Mouse (Mus musculus): Measurements from ENCODE around the gene Gm47985. TPM values are rescaled to one million over a fixed set of nuclear protein-coding genes. Genes with fewer than 3 reads are reported as not detected.

Gene Gm47985
- polyA plus RNA-seq, 1 experiment from 2014 or later = 0.11 TPM

DNA sequence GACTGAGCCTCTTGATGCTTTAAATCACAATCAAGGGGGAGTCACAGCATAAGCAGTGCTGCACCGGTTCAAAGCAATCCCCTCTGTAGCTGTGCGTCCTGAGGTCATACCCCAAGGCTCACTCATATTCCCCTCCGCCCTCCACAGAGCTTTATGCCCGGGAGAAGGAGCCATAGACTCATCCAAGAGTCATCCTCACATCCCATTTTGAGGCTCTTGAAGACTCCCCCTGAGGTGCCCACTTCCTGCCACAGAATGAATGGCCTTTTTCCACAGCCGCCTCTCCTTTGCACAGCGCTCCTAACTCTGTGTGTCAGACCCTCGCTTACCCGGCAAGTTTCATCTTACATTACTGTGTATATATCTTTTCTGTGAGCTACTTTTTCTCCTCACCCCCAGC is 45.2 kb downstream of the Gm47985 start:
- no peak overlapping the region for H3K9ac ChIP-seq (ENCODE audit: low read length)

GRCm38 (mm10) chr1:151228320-151228989 is 46.1 kb downstream of the Gm47985 start:
- no peak overlapping the region for H3K27ac ChIP-seq (ENCODE audit: low read length)
- no peaks in the 10 kb centered on the region for H3K36me3 ChIP-seq (ENCODE audit: control insufficient read depth, insufficient read depth, low read length)
- H3K9ac ChIP-seq (ENCODE audit: low read length) = no peak overlapping the region
- WGBS = 68% methylated on average over 1 of the region's 1 CpGs
- no peak overlapping the region for H3K4me2 ChIP-seq (ENCODE audit: low read depth, low read length)
- H3K9me3 ChIP-seq (ENCODE audit: control insufficient read depth, low read length) = no peaks in the 10 kb centered on the region
- no peak for ATAC-seq (ENCODE audit: low read depth)
- H3K4me3 ChIP-seq (ENCODE audit: low read length) = no peak overlapping the region
- no peaks in the 10 kb centered on the region for H3K27me3 ChIP-seq (ENCODE audit: control insufficient read depth, insufficient read depth, low read depth, low read length)
- H3K4me1 ChIP-seq (replicated peaks; ENCODE audit: control insufficient read depth, insufficient read depth, low read length) = no peaks in the 10 kb centered on the region

More for the DNA sequence above, 45.2 kb downstream of the Gm47985 start:
- Histone ChIP-seq H3K27me3 (ENCODE audit: control insufficient read depth, insufficient read depth, low read depth, low read length) (no peaks in the 10 kb centered on the region), H3K4me2 (ENCODE audit: low read depth, low read length) (no peak overlapping the region), H3K36me3 (ENCODE audit: control insufficient read depth, insufficient read depth, low read length) (no peaks in the 10 kb centered on the region), H3K4me3 (ENCODE audit: low read length) (no peak overlapping the region), H3K9me3 (ENCODE audit: control insufficient read depth, low read length) (no peaks in the 10 kb centered on the region), H3K4me1 (replicated peaks; ENCODE audit: control insufficient read depth, insufficient read depth, low read length) (no peaks in the 10 kb centered on the region), H3K27ac (ENCODE audit: low read length) (no peak overlapping the region)
- no peak for ATAC-seq (ENCODE audit: low read depth)
- 65% methylated on average over 8 of the region's 8 CpGs for WGBS

GRCm38 (mm10) chr1:151232346-151232745 is 50.0 kb downstream of the Gm47985 start:
- no peak overlapping the region for H3K27ac ChIP-seq (ENCODE audit: low read length)
- H3K4me3 ChIP-seq (ENCODE audit: low read length) = no peak overlapping the region
- no peak overlapping the region for H3K9ac ChIP-seq (ENCODE audit: low read length)
- H3K4me2 ChIP-seq (ENCODE audit: low read depth, low read length) = no peak overlapping the region
- WGBS = 80% methylated on average over 3 of the region's 3 CpGs
- H3K9me3 ChIP-seq (ENCODE audit: control insufficient read depth, low read length) = no peaks in the 10 kb centered on the region
- H3K4me1 ChIP-seq (replicated peaks; ENCODE audit: control insufficient read depth, insufficient read depth, low read length) = peaks cover 11% of the 10 kb centered on the region; the same call in 1 of the 2 replicates
- ATAC-seq (ENCODE audit: low read depth) = no peak
- no peaks in the 10 kb centered on the region for H3K27me3 ChIP-seq (ENCODE audit: control insufficient read depth, insufficient read depth, low read depth, low read length)
- H3K36me3 ChIP-seq (ENCODE audit: control insufficient read depth, insufficient read depth, low read length) = no peaks in the 10 kb centered on the region

DNA sequence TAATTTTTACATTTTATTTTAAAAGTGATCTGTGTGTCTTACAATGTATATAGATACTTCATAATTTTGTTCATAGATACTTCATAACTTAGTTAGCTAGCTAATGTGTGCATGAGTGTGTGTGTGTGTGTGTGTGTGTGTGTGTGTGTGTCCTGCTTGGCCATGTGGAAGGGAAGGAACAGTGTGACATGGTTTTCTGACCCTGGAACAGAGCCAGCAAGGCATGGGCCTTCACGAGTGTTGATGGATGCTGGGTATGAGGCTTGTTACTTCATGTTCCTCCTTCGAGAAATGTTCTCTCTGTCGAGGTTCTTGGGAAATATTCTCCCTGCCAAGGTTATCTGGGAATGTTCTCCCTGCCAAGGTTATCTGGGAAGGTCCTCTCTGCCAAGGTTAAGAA is 51.4 kb downstream of the Gm47985 start:
- H3K36me3 ChIP-seq (ENCODE audit: control insufficient read depth, insufficient read depth, low read length) = no peaks in the 10 kb centered on the region
- H3K27ac ChIP-seq (ENCODE audit: low read length) = no peak overlapping the region
- no peak overlapping the region for H3K4me2 ChIP-seq (ENCODE audit: low read depth, low read length)
- WGBS = 53% methylated on average over 3 of the region's 3 CpGs
- ATAC-seq (ENCODE audit: low read depth) = no peak
- H3K4me3 ChIP-seq (ENCODE audit: low read length) = no peak overlapping the region
- H3K27me3 ChIP-seq (ENCODE audit: control insufficient read depth, insufficient read depth, low read depth, low read length) = no peaks in the 10 kb centered on the region
- no peak overlapping the region for H3K9ac ChIP-seq (ENCODE audit: low read length)
- H3K4me1 ChIP-seq (replicated peaks; ENCODE audit: control insufficient read depth, insufficient read depth, low read length) = peaks cover 13% of the 10 kb centered on the region; the same call in 1 of the 2 replicates
- no peaks in the 10 kb centered on the region for H3K9me3 ChIP-seq (ENCODE audit: control insufficient read depth, low read length)

Other genes starting within 250 kb of the Gm47985 start
- gene Hmcn1, start 189.1 kb upstream of the Gm47985 start, polyA plus RNA-seq (2015; fragmentation: Nextera tagmentation; extraction: Ambion mirVana) = 11.7 and 12.0 TPM in 2 replicates
- not detected in 2 replicates for gene Gm8947, start 9.8 kb downstream of the Gm47985 start, polyA plus RNA-seq (2015; fragmentation: Nextera tagmentation; extraction: Ambion mirVana)
- not detected in 2 replicates for gene Gm47995, start 15.9 kb downstream of the Gm47985 start, polyA plus RNA-seq (2015; fragmentation: Nextera tagmentation; extraction: Ambion mirVana)
- not detected in 2 replicates for gene 3110040M04Rik, start 21.6 kb downstream of the Gm47985 start, polyA plus RNA-seq (2015; fragmentation: Nextera tagmentation; extraction: Ambion mirVana)
- gene Gm47996, start 27.6 kb downstream of the Gm47985 start, polyA plus RNA-seq (2015; fragmentation: Nextera tagmentation; extraction: Ambion mirVana) = not detected in 2 replicates
- 212 and 230 TPM in 2 replicates for gene Ivns1abp, start 161.9 kb downstream of the Gm47985 start, polyA plus RNA-seq (2015; fragmentation: Nextera tagmentation; extraction: Ambion mirVana)
- gene Swt1, start 245.9 kb downstream of the Gm47985 start, polyA plus RNA-seq (2015; fragmentation: Nextera tagmentation; extraction: Ambion mirVana) = 32.0 and 38.7 TPM in 2 replicates
- gene Trmt1l, start 246.0 kb downstream of the Gm47985 start, polyA plus RNA-seq (2015; fragmentation: Nextera tagmentation; extraction: Ambion mirVana) = 39.9 and 41.7 TPM in 2 replicates

All from lung, embryonic 16.5 days (tissue).